Mouse (Mus musculus) duodenum, adult 2 months (tissue): Measurements from ENCODE around the gene Acvrl1. TPM values are rescaled to one million over a fixed set of nuclear protein-coding genes. Genes with fewer than 3 reads are reported as not detected.

ENCODE experiments used
- polyA plus RNA-seq: library from polyadenylated mRNA; depleted of rRNA; stranded (reverse); fragments of >200 nt; gene quantifications from 2 replicates; pipeline ENCODE4 v1.2.3, GENCODE M21; 2012; ENCODE audit warnings: low replicate concordance; rRNA removed

The Acvrl1 gene
- polyA plus RNA-seq: 16.0 and 24.8 TPM in 2 replicates

GRCm38 (mm10) chr15:101128181-101129089 lies at the start of gene Acvrl1:
TSS of gene Acvrl1 (plus strand) at chr15:101128522.

GRCm38 (mm10) chr15:101115511-101116110 lies 12.7 kb upstream of the Acvrl1 start, which contains the start of gene Ankrd33:
TSS of gene Ankrd33 (plus strand) at chr15:101115755.

GRCm38 (mm10) chr15:101173421-101174211 lies 45.3 kb downstream of the Acvrl1 start, which contains the start of gene Acvr1b:
TSS of gene Acvr1b (plus strand) at chr15:101174067.

Other genes starting within 250 kb of the Acvrl1 start
- 0.15 and 0.26 TPM in 2 replicates for gene Gm47841, start 81.1 kb upstream of the Acvrl1 start, polyA plus RNA-seq
- gene Fignl2, start 50.0 kb upstream of the Acvrl1 start, polyA plus RNA-seq: 4.2 and 8.4 TPM in 2 replicates
- not detected in 2 replicates for gene Ankrd33, start 12.8 kb upstream of the Acvrl1 start, polyA plus RNA-seq
- 34.6 and 37.8 TPM in 2 replicates for gene Acvr1b, start 45.5 kb downstream of the Acvrl1 start, polyA plus RNA-seq
- gene Grasp, start 95.7 kb downstream of the Acvrl1 start, polyA plus RNA-seq: 11.1 and 12.9 TPM in 2 replicates
- 7.1 and 11.9 TPM in 2 replicates for gene Nr4a1, start 125.7 kb downstream of the Acvrl1 start, polyA plus RNA-seq
- 23.4 and 25.2 TPM in 2 replicates for gene Atg101, start 155.8 kb downstream of the Acvrl1 start, polyA plus RNA-seq
- 0.07 and 0.27 TPM in 2 replicates for gene 6030408B16Rik, start 164.7 kb downstream of the Acvrl1 start, polyA plus RNA-seq
- gene Krt80, start 241.6 kb downstream of the Acvrl1 start, polyA plus RNA-seq: 0.53 and 2.5 TPM in 2 replicates